Mouse (Mus musculus): ENCODE measurements at regions not wholly inside any gene's neighbourhood (a gene's known extent, or its start where the extent isn't known, plus 50 kb on each side); places are given as distances from the start of the nearest gene placed in this dataset.

GRCm38 (mm10) chr12:54282281-54282921, 78.7 kb upstream of the Egln3 start:
- DNase-seq (ENCODE audit: low spot score in 2 of 2) = no peak

DNA sequence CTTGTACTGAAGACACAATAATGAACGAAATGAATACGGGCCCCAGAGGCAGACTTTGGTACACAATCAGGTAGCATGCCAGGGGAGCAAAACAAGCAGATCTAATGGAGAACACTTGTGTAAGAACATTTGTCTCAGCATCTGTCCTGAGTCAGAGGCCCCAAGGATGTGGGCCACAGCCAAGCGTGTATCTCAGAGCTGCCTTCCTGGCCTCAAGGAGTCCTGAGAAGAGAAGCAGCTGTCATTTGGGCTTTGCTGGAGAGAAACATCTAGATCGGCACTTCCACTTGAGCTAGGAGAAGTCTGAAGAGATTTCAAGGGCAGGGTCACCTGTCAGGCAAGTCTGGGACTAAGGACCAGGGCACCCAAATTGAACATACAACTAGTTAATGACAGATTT, 76.8 kb upstream of the Egln3 start:
- no peak for DNase-seq (ENCODE audit: low spot score in 2 of 2)

GRCm38 (mm10) chr12:54280001-54280400, 76.3 kb upstream of the Egln3 start:
- DNase-seq (ENCODE audit: low spot score in 2 of 2) = no peak

- no peak for DNase-seq (ENCODE audit: low spot score in 2 of 2)
Measured at GRCm38 (mm10) chr12:54276978-54277537, 73.4 kb upstream of the Egln3 start.

DNA sequence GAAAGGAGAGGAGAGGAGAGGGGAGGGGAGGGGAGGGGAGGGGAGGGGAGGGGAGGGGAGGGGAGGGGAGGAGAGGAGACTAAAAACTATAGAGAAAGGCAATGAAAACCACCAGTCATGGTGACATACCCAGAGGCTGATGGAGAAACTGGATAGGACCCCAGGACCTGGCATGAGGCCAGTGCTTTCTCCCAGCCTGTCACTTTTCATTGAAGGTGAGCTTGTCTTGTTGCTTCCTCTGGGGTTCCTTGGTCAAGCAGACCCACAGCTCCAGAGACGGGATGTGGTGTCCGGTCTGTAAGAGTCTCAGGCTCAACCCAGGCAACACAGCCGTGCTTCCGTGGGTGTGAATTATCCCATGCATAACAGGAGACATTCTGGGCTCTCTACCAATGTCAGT, 69.8 kb upstream of the Egln3 start:
- DNase-seq (ENCODE audit: low spot score in 2 of 2) = no peak

DNA sequence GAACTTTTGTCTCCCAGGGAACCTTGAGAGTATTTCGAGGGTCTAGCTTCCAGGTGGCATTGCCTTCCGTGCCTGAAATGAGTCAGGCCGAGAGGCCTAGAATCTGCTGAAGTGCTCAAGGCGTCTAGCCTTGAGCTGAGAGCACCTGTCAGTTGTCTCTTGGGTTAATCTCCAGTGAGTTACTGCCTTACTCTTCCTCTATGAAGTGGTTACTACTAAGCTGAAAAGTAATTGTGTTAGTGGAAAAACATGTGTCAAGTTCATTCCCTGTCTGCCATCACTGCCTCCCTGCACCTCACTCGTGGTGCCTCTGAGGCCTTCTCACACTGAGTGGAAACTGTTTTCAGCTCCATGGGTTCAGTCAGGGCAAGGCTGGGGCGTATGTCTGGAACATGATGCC, 69.0 kb upstream of the Egln3 start:
- no peak for DNase-seq (ENCODE audit: low spot score in 2 of 2)

DNA sequence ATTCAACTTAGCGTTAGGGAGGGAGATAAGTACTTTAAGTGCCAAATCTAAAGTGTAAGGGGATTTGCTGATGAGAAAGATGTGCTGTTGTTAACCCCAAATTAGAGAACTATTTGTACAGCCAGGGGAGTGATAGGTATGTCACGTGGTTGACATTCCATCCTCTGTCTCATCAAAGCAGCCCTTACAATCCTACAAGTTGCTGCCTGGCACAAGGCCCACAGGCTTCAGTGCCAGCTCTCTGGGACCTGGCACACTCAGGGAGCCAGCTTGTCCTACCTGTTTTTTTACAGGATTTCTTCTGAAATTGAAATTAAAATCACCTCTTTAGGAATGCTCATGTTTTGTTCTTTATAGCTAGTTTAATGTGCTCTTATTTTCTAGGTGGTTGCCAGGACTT, 68.6 kb upstream of the Egln3 start:
- DNase-seq (ENCODE audit: low spot score in 2 of 2) = no peak

DNA sequence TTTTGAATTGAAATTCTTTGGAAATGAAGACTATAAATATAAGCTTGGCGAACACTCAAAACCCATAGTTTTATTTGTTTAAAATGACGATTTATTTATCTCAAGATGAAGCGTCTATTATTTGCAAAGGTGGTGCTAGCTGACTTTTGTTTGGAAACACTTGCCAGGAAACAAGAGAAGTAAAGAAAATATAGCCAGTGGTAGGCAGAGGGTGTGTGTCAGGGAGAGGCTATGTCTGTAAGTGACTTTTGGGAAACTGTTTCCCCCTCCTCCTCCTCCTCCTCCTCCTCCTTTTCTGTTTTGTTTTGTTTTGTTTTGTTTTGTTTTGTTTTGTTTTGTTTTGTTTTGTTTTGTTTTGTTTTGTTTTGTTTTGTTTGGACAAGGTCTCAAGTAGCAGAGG, 62.2 kb upstream of the Egln3 start:
- no peak for DNase-seq (ENCODE audit: low spot score in 2 of 2)

DNA sequence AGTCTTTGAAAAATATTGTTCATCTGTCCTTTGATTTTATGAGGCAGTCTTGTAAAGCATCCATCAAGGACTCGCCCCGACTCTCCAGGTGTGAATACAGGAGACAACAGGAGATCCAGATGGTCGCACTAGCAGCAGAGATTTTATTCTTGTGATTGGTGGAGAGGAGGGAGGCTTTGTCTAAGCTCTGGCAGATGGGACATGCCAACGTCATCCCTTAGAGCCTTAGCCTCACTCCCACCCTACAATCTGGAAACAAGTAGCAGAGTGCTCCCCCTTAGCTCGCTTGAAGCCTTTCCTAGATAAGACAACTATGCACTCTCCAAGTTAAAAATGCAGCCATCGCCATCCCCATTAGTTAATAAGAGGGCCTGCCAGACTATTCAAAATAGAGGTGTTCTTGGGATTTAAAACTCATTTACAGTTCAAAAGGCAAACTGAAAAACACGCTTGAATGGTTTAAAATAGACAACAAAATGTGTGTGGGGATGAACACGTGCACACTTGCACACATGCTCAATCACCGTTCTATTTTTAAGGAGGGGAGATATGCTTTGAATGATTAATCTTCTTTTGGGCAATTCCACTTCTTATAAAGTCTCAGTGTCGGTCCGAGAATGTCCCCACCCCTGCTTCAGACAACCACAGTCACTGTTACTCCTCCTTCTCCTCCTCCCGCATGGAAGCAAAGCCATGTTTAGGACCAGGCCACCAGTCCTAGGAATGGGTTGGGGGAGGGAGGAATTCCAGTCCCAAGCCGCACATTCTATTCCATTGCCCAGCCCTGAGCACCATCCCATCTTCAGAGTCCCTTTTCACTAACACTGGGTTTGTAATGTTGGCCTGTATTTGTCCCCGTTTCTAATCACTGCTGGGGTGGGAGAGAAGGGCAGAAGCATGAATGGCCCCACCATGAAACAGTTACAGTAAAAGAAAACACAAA, 61.5 kb upstream of the Egln3 start:
- peak; percentile 27 to 29 for DNase-seq (ENCODE audit: low spot score in 2 of 2)

DNA sequence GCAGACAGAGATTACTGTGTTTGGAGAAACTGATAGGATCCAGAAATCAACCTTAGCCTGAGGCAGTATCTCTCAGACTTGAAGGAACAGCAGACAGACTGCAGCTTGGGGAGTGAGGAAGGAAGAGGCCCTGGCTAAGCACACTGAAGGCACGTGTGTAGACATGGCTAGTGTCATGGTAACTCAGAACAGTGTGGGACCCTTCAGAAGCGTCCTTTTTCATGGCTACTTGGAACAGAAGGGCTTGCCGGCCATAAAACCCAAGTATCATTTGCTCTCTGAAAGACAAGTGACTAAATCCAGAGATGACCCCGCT, 60.7 kb upstream of the Egln3 start:
- DNase-seq (ENCODE audit: low spot score in 2 of 2) = no peak

GRCm38 (mm10) chr12:54263733-54264417, 60.2 kb upstream of the Egln3 start:
- DNase-seq (ENCODE audit: low spot score in 2 of 2) = no peak

GRCm38 (mm10) chr12:54262236-54263005, 58.8 kb upstream of the Egln3 start:
- DNase-seq (ENCODE audit: low spot score in 2 of 2) = no peak

DNA sequence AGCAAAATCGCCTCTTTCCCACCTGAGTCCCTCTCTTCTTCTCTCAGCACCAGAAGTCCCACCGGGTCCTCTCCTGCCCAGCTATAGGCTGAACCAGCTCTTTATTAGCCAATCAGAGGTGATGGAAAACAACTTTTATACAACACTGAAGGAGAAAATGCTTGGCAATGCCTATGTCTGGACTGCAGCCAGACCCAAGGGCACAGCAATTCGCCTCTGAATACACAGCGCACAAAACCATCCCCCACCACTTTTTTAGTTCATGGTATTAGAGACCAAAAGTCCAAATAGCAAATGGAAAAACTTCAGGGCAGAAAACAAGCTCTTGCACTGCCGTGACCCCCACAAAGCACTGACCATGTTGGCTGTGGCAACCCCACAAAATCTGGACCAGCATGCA, 57.8 kb upstream of the Egln3 start:
- no peak for DNase-seq (ENCODE audit: low spot score in 2 of 2)

GRCm38 (mm10) chr12:54260502-54260901, 56.8 kb upstream of the Egln3 start:
- no peak for DNase-seq (ENCODE audit: low spot score in 2 of 2)

DNA sequence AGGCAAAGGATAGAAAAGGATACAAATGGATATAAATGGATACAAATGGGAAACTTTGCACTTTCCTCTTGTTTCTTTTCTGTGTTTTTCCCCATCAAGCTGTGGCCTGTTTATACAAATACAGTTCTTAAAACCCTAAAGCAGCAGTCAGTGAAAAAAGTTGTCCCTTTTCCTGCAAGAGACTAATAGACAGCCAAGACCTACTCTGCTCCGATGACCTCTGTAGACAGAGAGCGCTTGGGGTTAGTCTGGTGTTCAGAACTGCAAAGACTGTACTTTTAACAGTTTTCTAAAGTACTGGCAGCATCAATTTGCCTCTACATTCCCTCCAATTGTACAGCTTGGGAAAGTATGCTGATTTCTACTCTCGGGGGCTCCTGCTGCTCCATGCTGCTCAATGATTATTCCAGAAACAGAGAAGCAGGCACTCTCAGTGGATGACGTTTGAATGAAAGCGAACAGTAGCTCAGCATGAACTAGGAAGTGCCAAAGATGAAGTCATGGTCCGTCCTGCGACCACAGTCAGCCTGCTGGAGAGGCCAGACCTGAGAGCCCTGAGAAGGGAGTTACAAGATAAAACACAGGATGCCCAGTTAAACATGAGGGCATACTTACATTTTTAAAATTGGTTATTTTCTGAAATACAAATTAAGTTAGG, 54.2 kb upstream of the Egln3 start:
- DNase-seq (ENCODE audit: low spot score in 2 of 2) = no peak

DNA sequence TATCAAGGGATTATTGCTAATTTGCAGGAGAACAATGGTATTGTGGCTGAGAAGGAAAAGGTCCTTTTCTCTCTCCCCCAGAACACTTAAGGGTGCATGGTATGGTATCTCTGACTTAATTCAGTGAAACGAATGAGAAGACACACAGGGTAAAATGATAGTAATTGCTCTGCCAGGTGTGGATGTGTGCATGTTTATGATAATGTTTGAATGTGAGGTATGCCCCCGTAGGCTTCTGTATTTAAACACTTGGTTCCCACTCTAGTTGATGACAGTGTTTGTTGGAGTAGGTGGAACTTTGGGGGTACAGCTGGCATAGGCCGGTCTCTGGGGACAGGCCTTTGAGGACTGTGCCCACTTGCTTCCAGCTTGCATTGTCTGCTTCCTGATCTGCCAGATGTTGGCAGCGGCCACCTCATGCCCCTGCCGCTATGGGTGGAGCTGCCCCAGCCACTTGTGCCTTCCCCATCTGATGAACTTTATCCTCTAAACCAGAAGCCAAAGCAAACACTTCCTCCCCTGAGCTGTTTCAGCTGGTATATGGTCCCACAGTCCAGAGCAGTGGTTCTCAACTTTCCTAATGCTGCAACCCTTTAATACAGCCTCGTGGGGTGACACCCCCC, 53.0 kb upstream of the Egln3 start:
- no peak for DNase-seq (ENCODE audit: low spot score in 2 of 2)
